Mouse (Mus musculus) intestine, embryonic 14.5 days (tissue): ENCODE results near the gene Slc25a18. TPM values are rescaled to one million over a fixed set of nuclear protein-coding genes. Genes with fewer than 3 reads are reported as not detected.
"Not testable (repeated sequence)": the region's sequence is repeated elsewhere in the genome, so short reads cannot be mapped to it uniquely, and the experiment has no call there.

Experiments used
- ATAC-seq: fragments of 200-750 bp; cut with Nextera tagmentation; replicated peaks from 2 replicates; pipeline ENCODE4 v1.8.0; 2017; ENCODE audit warnings: low read depth, moderate number of reproducible peaks, moderate TSS enrichment, moderate library complexity; ENCODE audit not compliant: low FRiP score, low TSS enrichment
- DNase-seq: peaks from one replicate; pipeline ENCODE4 v3.0.0-alpha.2; 2018; ENCODE audit warnings: low spot score
- H3K27ac ChIP-seq: fragments of 300-500 bp; sonication (generic); 2 replicates; pipeline ENCODE4 v1.5.1; 2014; ENCODE audit warnings: low read depth, mild to moderate bottlenecking, control low read depth
- H3K27me3 ChIP-seq: fragments of 300-500 bp; sonication (generic); replicated peaks from 2 replicates; pipeline ENCODE4 v1.6.1; 2014; ENCODE audit warnings: low read length, control low read depth; ENCODE audit not compliant: control insufficient read depth, insufficient read depth
- H3K36me3 ChIP-seq: fragments of 300-500 bp; sonication (generic); 2 replicates; pipeline ENCODE4 v1.6.1; 2014; ENCODE audit warnings: low read length, control low read depth; ENCODE audit not compliant: control insufficient read depth, insufficient read depth
- H3K4me1 ChIP-seq: fragments of 300-500 bp; sonication (generic); replicated peaks from 2 replicates; pipeline ENCODE4 v1.6.1; 2014; ENCODE audit warnings: low read length, control low read depth, mixed read lengths; ENCODE audit not compliant: control insufficient read depth, insufficient read depth
- H3K4me2 ChIP-seq: fragments of 300-500 bp; sonication (generic); 2 replicates; pipeline ENCODE4 v1.6.1; 2014; ENCODE audit warnings: low read length
- H3K4me3 ChIP-seq: fragments of 300-500 bp; sonication (generic); 2 replicates; pipeline ENCODE4 v1.5.1; 2014; ENCODE audit warnings: low read depth, low read length, control low read depth, mixed read lengths
- H3K9ac ChIP-seq: fragments of 300-500 bp; sonication (generic); 2 replicates; pipeline ENCODE4 v1.6.1; 2014; ENCODE audit warnings: mild to moderate bottlenecking, low read length
- H3K9me3 ChIP-seq: fragments of 300-500 bp; sonication (generic); 2 replicates; pipeline ENCODE4 v1.6.1; 2016; ENCODE audit warnings: low read length, control low read depth; ENCODE audit not compliant: control insufficient read depth
- whole genome bisulfite sequencing: fragments of 180-500 bp; shearing (Covaris S2); extraction: QIAGEN DNeasy Blood & Tissue Kit; methylation state at CpG from one replicate; pipeline ENCODE4 v1.1.7; 2014; 5-methylcytosine and 5-hydroxymethylcytosine counted together
- polyA plus RNA-seq: library from polyadenylated mRNA; unstranded; fragments of >200 nt; fragmentation: Nextera tagmentation; extraction: Ambion mirVana; gene quantifications from 2 replicates; pipeline ENCODE4 v1.2.1, GENCODE M21; 2014

Gene Slc25a18
- polyA plus RNA-seq, 1 experiment from 2014 or later = 0.09 TPM

- no peaks in the 10 kb centered on the region for H3K4me1 ChIP-seq
- no peak overlapping the region for H3K4me3 ChIP-seq
- H3K9ac ChIP-seq = no peak overlapping the region
- no peaks in the 10 kb centered on the region for H3K27me3 ChIP-seq
- DNase-seq = no peak
- peaks cover 81% of the 10 kb centered on the region for H3K36me3 ChIP-seq
- H3K27ac ChIP-seq = no peak overlapping the region
- WGBS = 71% methylated on average over 5 of the region's 5 CpGs
- peak; percentile 41; the same call in 1 of the 2 replicates for ATAC-seq
- no peaks in the 10 kb centered on the region for H3K9me3 ChIP-seq
- no peak overlapping the region for H3K4me2 ChIP-seq
Observed at GRCm38 (mm10) chr6:120806999-120807737, 33.8 kb downstream of the Slc25a18 start.

DNA sequence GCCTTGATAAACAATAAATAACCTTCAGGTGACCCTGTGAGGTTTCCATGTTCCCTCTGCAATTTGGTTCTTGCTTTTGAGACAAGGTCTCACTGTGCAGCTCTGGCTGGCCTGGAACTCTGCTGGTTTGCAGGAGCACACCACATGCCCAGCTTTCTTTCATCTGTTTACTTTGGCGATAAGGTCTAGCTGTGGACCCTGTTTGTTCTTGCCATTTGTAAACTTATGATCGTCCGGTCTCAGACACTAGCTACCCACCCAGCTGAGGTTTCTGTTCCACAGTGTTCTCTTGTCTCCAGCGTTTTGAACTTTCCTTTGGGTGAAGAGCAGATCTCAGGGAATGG, 34.3 kb downstream of the Slc25a18 start:
- Histone ChIP-seq H3K9ac (no peak overlapping the region), H3K27me3 (no peaks in the 10 kb centered on the region), H3K27ac (no peak overlapping the region), H3K4me1 (no peaks in the 10 kb centered on the region), H3K4me2 (no peak overlapping the region), H3K4me3 (no peak overlapping the region), H3K9me3 (no peaks in the 10 kb centered on the region), H3K36me3 (peaks cover 75% of the 10 kb centered on the region)
- no peak for DNase-seq
- ATAC-seq = peak; percentile 51
- WGBS = 76% methylated on average over 4 of the region's 4 CpGs

- WGBS = 100% methylated on average over 7 of the region's 10 CpGs
- ATAC-seq, H3K9ac ChIP-seq, H3K4me1 ChIP-seq, H3K4me2 ChIP-seq, H3K4me3 ChIP-seq, H3K27me3 ChIP-seq, DNase-seq, H3K27ac ChIP-seq, H3K9me3 ChIP-seq: not testable (repeated sequence)
- peaks cover 34% of the 10 kb centered on the region for H3K36me3 ChIP-seq
Observed at GRCm38 (mm10) chr6:120811999-120812398, 38.6 kb downstream of the Slc25a18 start.

- H3K4me1 ChIP-seq = peaks cover 10% of the 10 kb centered on the region
- 96% methylated on average over 2 of the region's 2 CpGs for WGBS
- H3K9me3 ChIP-seq = no peaks in the 10 kb centered on the region
- no peak for DNase-seq
- no peak overlapping the region for H3K27ac ChIP-seq
- no peak overlapping the region for H3K4me2 ChIP-seq
- no peaks in the 10 kb centered on the region for H3K27me3 ChIP-seq
- ATAC-seq = no peak
- H3K36me3 ChIP-seq = peaks cover 17% of the 10 kb centered on the region
- H3K4me3 ChIP-seq = no peak overlapping the region
- no peak overlapping the region for H3K9ac ChIP-seq
Observed at GRCm38 (mm10) chr6:120819294-120819693, 45.9 kb downstream of the Slc25a18 start.

DNA sequence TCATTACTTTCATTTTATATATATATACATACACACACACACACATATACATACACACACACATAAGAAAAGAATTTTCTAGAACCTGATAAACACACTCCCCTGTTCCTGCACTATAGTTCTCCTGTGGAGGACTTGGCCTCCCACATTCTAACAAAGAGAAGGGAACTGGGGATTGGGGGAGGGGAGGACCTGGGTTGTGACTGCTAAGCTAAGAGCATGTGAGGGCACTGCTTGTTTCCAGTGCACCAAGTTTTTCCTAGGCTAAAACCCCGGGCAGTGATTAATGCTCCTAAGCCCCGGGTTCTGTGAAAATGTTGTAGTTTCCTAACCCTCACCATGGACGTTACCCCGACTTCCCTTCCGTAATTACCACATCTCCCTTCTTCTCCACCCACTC, 46.8 kb downstream of the Slc25a18 start:
- DNase-seq (no peak), ATAC-seq (no peak)
- no peak overlapping the region for H3K4me3 ChIP-seq
- no peak overlapping the region for H3K9ac ChIP-seq
- no peak overlapping the region for H3K4me2 ChIP-seq
- H3K4me1 ChIP-seq = peaks cover 10% of the 10 kb centered on the region
- peaks cover 17% of the 10 kb centered on the region for H3K36me3 ChIP-seq
- H3K27ac ChIP-seq = no peak overlapping the region
- no peaks in the 10 kb centered on the region for H3K27me3 ChIP-seq
- 80% methylated on average over 5 of the region's 5 CpGs for WGBS
- H3K9me3 ChIP-seq = no peaks in the 10 kb centered on the region

DNA sequence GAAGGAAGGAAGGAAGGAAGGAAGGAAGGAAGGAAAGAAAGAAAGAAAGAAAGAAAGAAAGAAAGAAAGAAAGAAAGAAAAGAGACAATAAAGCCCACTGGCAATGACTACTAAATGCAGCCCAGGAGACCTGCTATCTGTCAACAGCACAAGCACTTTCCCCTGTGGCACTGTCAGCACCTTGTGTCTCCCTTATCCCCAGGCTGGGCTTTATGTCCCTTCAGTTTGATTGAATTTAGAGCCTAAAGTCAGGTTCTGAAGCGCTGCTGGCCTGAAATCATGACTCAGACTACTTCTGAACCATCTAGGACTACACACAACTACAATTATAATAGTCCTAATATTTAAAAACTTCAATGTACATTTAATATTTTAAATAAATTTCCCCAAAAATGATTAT, 47.6 kb downstream of the Slc25a18 start:
- H3K9ac ChIP-seq = no peak overlapping the region
- H3K4me3 ChIP-seq = peak overlapping the region; percentile 96; the same call in 1 of the 2 replicates
- 84% methylated on average over 1 of the region's 1 CpGs for WGBS
- no peaks in the 10 kb centered on the region for H3K9me3 ChIP-seq
- ATAC-seq (no peak), DNase-seq (no peak)
- H3K36me3 ChIP-seq = peaks cover 17% of the 10 kb centered on the region
- H3K27ac ChIP-seq = no peak overlapping the region
- H3K4me1 ChIP-seq = peaks cover 10% of the 10 kb centered on the region
- no peaks in the 10 kb centered on the region for H3K27me3 ChIP-seq
- peak overlapping the region; percentile 65 for H3K4me2 ChIP-seq

DNA sequence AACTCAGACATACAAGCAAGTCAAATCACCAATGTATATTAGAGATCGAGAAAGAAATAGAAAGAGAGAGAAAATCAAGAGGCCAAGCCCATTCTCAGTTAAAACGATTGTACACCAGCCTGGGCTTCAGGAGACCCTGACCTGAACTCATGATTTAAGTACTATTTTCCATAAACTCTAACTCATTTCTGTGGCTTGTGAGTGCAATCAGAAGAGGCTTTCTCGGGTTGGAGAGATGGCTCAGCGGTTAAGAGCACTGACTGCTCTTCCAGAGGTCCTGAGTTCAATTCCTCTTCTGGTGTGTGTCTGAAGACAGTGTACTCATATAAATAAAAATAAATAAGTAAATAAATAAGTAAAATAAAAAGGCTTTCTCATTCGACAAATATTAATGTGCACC, 48.3 kb downstream of the Slc25a18 start:
- Histone ChIP-seq H3K4me3 (peak overlapping the region; percentile 96), H3K27me3 (no peaks in the 10 kb centered on the region), H3K9ac (peak overlapping the region; percentile 81), H3K27ac (peak overlapping the region; percentile 91; the same call in 1 of the 2 replicates), H3K4me2 (peak overlapping the region; percentile 65), H3K36me3 (peaks cover 17% of the 10 kb centered on the region), H3K9me3 (no peaks in the 10 kb centered on the region), H3K4me1 (peaks cover 10% of the 10 kb centered on the region)
- ATAC-seq = no peak
- WGBS = 52% methylated on average over 5 of the region's 5 CpGs
- DNase-seq = no peak

GRCm38 (mm10) chr6:120822307-120822928, 49.0 kb downstream of the Slc25a18 start, which contains the start of gene Atp6v1e1:
Atp6v1e1 (minus strand) TSS chr6:120822793.
- under 1% methylated on average over 41 of the region's 41 CpGs for whole genome bisulfite sequencing
- Histone ChIP-seq H3K36me3 (peaks cover 14% of the 10 kb centered on the region), H3K4me1 (peaks cover 10% of the 10 kb centered on the region), H3K4me3 (peak within 1 kb of the TSS; percentile 96), H3K27ac (peak within 1 kb of the TSS; percentile 91), H3K9me3 (no peaks in the 10 kb centered on the region), H3K27me3 (no peaks in the 10 kb centered on the region), H3K9ac (peak within 1 kb of the TSS; percentile 81), H3K4me2 (peak within 1 kb of the TSS; percentile 65)
- peak; percentile 97 for ATAC-seq
- DNase-seq = peak; percentile 91
